Mouse (Mus musculus): ENCODE results near the gene Olfr1507.

Olfr1507 gene

GRCm38 (mm10) chr14:52495516-52495915, at the start of gene Olfr1507:
Gene Olfr1507, minus strand, starts transcription at chr14:52495749.
- DNase-seq (ENCODE audit: low read depth): no peak

DNA sequence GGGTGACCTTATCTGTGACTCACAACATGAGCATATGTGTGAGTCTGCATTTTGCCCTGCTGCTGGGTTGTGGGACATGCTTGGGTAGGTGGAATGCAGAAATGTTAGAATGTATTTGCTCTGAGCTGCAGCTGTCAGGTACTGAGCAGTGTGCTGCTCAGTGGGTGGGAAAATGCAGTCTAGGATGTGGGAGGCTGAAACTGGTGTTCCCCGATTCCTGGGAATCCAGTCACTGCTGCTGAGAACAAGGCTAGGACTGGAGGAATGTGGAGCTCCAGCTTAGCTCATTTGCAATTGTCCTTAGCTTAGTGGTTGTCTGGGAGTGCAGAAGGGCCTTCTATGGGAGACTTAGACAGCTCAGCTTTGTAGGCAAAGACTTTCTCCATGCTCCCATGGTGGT, 37.8 kb upstream of the Olfr1507 start:
- DNase-seq (ENCODE audit: low read depth): no peak

GRCm38 (mm10) chr14:52524952-52525351, 29.4 kb upstream of the Olfr1507 start:
- no peak for DNase-seq (ENCODE audit: low read depth)

DNA sequence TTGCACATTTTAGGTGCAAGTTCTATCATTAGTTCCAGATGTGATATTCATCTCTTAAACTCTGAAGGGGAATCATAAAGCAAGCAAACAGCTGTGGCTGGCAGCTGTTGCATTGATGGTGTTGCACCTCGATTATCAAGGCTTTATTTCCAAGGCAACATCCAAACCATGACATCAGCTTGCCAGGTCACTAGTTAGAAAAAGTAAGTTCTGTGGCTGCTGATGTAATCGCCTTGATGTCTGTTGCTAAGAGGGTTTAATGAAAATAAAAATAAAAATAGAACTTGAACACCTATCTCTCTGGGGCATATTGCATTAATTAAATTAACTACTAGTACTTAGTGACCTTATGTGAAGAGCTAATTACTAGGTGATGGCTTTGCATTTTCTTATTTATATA, 28.2 kb downstream of the Olfr1507 start, which contains the start of gene Olfr1508:
Gene Olfr1508, minus strand, starts transcription at position 101 of the 400 bp plus-strand sequence.
- DNase-seq (ENCODE audit: low read depth): no peak

GRCm38 (mm10) chr14:52465738-52466137, 29.8 kb downstream of the Olfr1507 start:
- no peak for DNase-seq (ENCODE audit: low read depth)

- DNase-seq (ENCODE audit: low read depth): no peak
Observed at GRCm38 (mm10) chr14:52461928-52462327, 33.6 kb downstream of the Olfr1507 start.

DNA sequence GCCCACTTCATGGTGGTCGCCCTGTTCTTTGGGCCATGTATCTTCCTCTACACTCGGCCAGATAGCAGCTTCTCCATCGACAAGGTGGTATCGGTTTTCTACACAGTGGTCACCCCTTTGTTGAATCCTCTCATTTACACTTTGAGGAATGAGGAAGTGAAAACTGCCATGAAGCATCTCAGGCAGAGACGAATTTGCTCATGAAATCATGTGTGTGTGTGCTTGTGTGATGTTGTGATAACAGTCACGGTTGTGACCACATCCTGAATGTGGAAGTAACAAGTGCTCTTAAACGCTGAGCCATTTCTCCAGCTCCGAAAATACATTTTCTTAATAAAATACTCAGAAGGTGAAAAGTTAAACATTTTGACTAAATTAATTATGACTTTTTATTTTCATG, 44.4 kb downstream of the Olfr1507 start:
- no peak for DNase-seq (ENCODE audit: low read depth)

- DNase-seq (ENCODE audit: low read depth): no peak
Observed at GRCm38 (mm10) chr14:52442690-52443089, 52.9 kb downstream of the Olfr1507 start, which contains the start of gene Olfr1509. Gene Olfr1509, plus strand, starts transcription at chr14:52442990.

All from fibroblast of lung, adult 2 months (primary cell).